Mouse (Mus musculus) forebrain, embryonic 11.5 days (tissue): ENCODE results near the gene Gm20388. TPM values are rescaled to one million over a fixed set of nuclear protein-coding genes. Genes with fewer than 3 reads are reported as not detected.

Experiments used
- ATAC-seq: fragments of 200-750 bp; cut with Nextera tagmentation; replicated peaks from 2 replicates; pipeline ENCODE4 v1.8.0; 2017; ENCODE audit warnings: moderate TSS enrichment; ENCODE audit not compliant: low FRiP score
- DNase-seq: peaks from one replicate; pipeline ENCODE4 v3.0.0-alpha.2; 2017; ENCODE audit warnings: low spot score
- H3K27ac ChIP-seq: fragments of 300-500 bp; sonication (generic); 2 replicates; pipeline ENCODE4 v1.5.1; 2014; ENCODE audit warnings: low read depth, low read length
- H3K27me3 ChIP-seq: fragments of 300-500 bp; sonication (generic); 2 replicates; pipeline ENCODE4 v1.6.1; 2014; ENCODE audit warnings: mild to moderate bottlenecking, low read length, mixed read lengths; ENCODE audit not compliant: control insufficient read depth, insufficient read depth
- H3K36me3 ChIP-seq: fragments of 300-500 bp; sonication (generic); 2 replicates; pipeline ENCODE4 v1.6.1; 2014; ENCODE audit warnings: mild to moderate bottlenecking, low read length, moderate library complexity, mixed read lengths; ENCODE audit not compliant: control insufficient read depth, insufficient read depth
- H3K4me1 ChIP-seq: fragments of 300-500 bp; sonication (generic); replicated peaks from 2 replicates; pipeline ENCODE4 v1.6.1; 2014; ENCODE audit warnings: low read length, mixed read lengths; ENCODE audit not compliant: control insufficient read depth, insufficient read depth
- H3K4me2 ChIP-seq: fragments of 300-500 bp; sonication (generic); 2 replicates; pipeline ENCODE4 v1.6.1; 2014; ENCODE audit warnings: low read depth, mild to moderate bottlenecking, low read length, moderate library complexity, mixed read lengths; ENCODE audit not compliant: severe bottlenecking
- H3K4me3 ChIP-seq: fragments of 300-500 bp; sonication (generic); 2 replicates; pipeline ENCODE4 v1.5.1; 2014; ENCODE audit warnings: low read depth, low read length
- H3K9ac ChIP-seq: fragments of 300-500 bp; sonication (generic); 2 replicates; pipeline ENCODE4 v1.6.1; 2014; ENCODE audit warnings: low read length
- H3K9me3 ChIP-seq: fragments of 300-500 bp; sonication (generic); 2 replicates; pipeline ENCODE4 v1.6.1; 2016; ENCODE audit warnings: low read length, mixed read lengths; ENCODE audit not compliant: control insufficient read depth
- WGBS: fragments of 180-500 bp; shearing (Covaris S2); extraction: QIAGEN DNeasy Blood & Tissue Kit; methylation state at CpG from one replicate; pipeline ENCODE4 v1.1.7; 2014; 5-methylcytosine and 5-hydroxymethylcytosine counted together
- polyA plus RNA-seq: library from polyadenylated mRNA; unstranded; fragments of >200 nt; fragmentation: Nextera tagmentation; extraction: Ambion mirVana; gene quantifications from 2 replicates; pipeline ENCODE4 v1.2.1, GENCODE M21; 2014

Gm20388 gene
- polyA plus RNA-seq, 1 experiment from 2014 or later: not detected

- 89% methylated on average over 9 of the region's 9 CpGs for WGBS
- Histone ChIP-seq H3K9ac (no peak overlapping the region), H3K27me3 (no peaks in the 10 kb centered on the region), H3K4me1 (no peaks in the 10 kb centered on the region), H3K4me2 (no peak overlapping the region), H3K9me3 (no peaks in the 10 kb centered on the region), H3K27ac (no peak overlapping the region), H3K4me3 (no peak overlapping the region), H3K36me3 (no peaks in the 10 kb centered on the region)
- no peak for ATAC-seq
- DNase-seq: no peak
Measured at GRCm38 (mm10) chr8:124375727-124376126, 4465.1 kb downstream of the Gm20388 start.

- ATAC-seq: no peak
- H3K36me3 ChIP-seq: no peaks in the 10 kb centered on the region
- no peaks in the 10 kb centered on the region for H3K4me1 ChIP-seq
- H3K4me3 ChIP-seq: no peak overlapping the region
- H3K9me3 ChIP-seq: no peaks in the 10 kb centered on the region
- no peak overlapping the region for H3K4me2 ChIP-seq
- no peak for DNase-seq
- WGBS: 94% methylated on average over 12 of the region's 12 CpGs
- no peak overlapping the region for H3K9ac ChIP-seq
- H3K27me3 ChIP-seq: no peaks in the 10 kb centered on the region
- no peak overlapping the region for H3K27ac ChIP-seq
Measured at GRCm38 (mm10) chr8:124376406-124376805, 4465.8 kb downstream of the Gm20388 start.

- Histone ChIP-seq H3K9me3 (no peaks in the 10 kb centered on the region), H3K4me3 (no peak overlapping the region), H3K9ac (no peak overlapping the region), H3K27me3 (no peaks in the 10 kb centered on the region), H3K4me2 (no peak overlapping the region), H3K27ac (no peak overlapping the region), H3K36me3 (no peaks in the 10 kb centered on the region), H3K4me1 (no peaks in the 10 kb centered on the region)
- 80% methylated on average over 6 of the region's 6 CpGs for WGBS
- no peak for ATAC-seq
- DNase-seq: no peak
Measured at GRCm38 (mm10) chr8:124379289-124379688, 4468.6 kb downstream of the Gm20388 start.

GRCm38 (mm10) chr8:124382235-124382634 lies 4471.6 kb downstream of the Gm20388 start:
- no peak for DNase-seq
- Histone ChIP-seq H3K27ac (no peak overlapping the region), H3K9ac (no peak overlapping the region), H3K36me3 (no peaks in the 10 kb centered on the region), H3K9me3 (no peaks in the 10 kb centered on the region), H3K4me1 (no peaks in the 10 kb centered on the region), H3K4me3 (no peak overlapping the region), H3K27me3 (no peaks in the 10 kb centered on the region), H3K4me2 (no peak overlapping the region)
- 54% methylated on average over 10 of the region's 10 CpGs for WGBS
- no peak for ATAC-seq

- Histone ChIP-seq H3K9ac (no peak overlapping the region), H3K4me1 (no peaks in the 10 kb centered on the region), H3K4me3 (no peak overlapping the region), H3K4me2 (no peak overlapping the region), H3K36me3 (no peaks in the 10 kb centered on the region), H3K9me3 (no peaks in the 10 kb centered on the region), H3K27me3 (no peaks in the 10 kb centered on the region), H3K27ac (no peak overlapping the region)
- DNase-seq: no peak
- ATAC-seq: no peak
- WGBS: 93% methylated on average over 19 of the region's 19 CpGs
Measured at GRCm38 (mm10) chr8:124384336-124384735, 4473.7 kb downstream of the Gm20388 start.

GRCm38 (mm10) chr8:124386225-124386899 lies 4475.7 kb downstream of the Gm20388 start:
- Histone ChIP-seq H3K27me3 (no peaks in the 10 kb centered on the region), H3K4me1 (no peaks in the 10 kb centered on the region), H3K9ac (no peak overlapping the region), H3K9me3 (no peaks in the 10 kb centered on the region), H3K4me2 (no peak overlapping the region), H3K36me3 (no peaks in the 10 kb centered on the region), H3K4me3 (no peak overlapping the region), H3K27ac (no peak overlapping the region)
- DNase-seq (no peak), ATAC-seq (no peak)
- 91% methylated on average over 23 of the region's 23 CpGs for WGBS

GRCm38 (mm10) chr8:124389495-124389894 lies 4478.9 kb downstream of the Gm20388 start:
- no peak overlapping the region for H3K27ac ChIP-seq
- no peak for DNase-seq
- WGBS: 88% methylated on average over 11 of the region's 11 CpGs

GRCm38 (mm10) chr8:124391191-124391590 lies 4480.6 kb downstream of the Gm20388 start:
- Histone ChIP-seq H3K9me3 (no peaks in the 10 kb centered on the region), H3K4me1 (no peaks in the 10 kb centered on the region), H3K27me3 (no peaks in the 10 kb centered on the region), H3K27ac (no peak overlapping the region), H3K36me3 (no peaks in the 10 kb centered on the region), H3K9ac (no peak overlapping the region), H3K4me3 (no peak overlapping the region), H3K4me2 (no peak overlapping the region)
- WGBS: 90% methylated on average over 7 of the region's 7 CpGs
- DNase-seq (no peak), ATAC-seq (no peak)

More at GRCm38 (mm10) chr8:124389495-124389894, 4478.9 kb downstream of the Gm20388 start:
- no peaks in the 10 kb centered on the region for H3K36me3 ChIP-seq
- no peaks in the 10 kb centered on the region for H3K27me3 ChIP-seq
- H3K9me3 ChIP-seq: no peaks in the 10 kb centered on the region
- H3K4me2 ChIP-seq: no peak overlapping the region
- H3K9ac ChIP-seq: no peak overlapping the region
- ATAC-seq: no peak
- H3K4me3 ChIP-seq: no peak overlapping the region
- no peaks in the 10 kb centered on the region for H3K4me1 ChIP-seq
